Mouse (Mus musculus): Measurements from ENCODE around the gene Gm17545.
A peak's percentile ranks its signal among the peaks of the same experiment; 100 is the strongest.
"Not testable (repeated sequence)": the region's sequence is repeated elsewhere in the genome, so short reads cannot be mapped to it uniquely, and the experiment has no call there.

The Gm17545 gene

DNA sequence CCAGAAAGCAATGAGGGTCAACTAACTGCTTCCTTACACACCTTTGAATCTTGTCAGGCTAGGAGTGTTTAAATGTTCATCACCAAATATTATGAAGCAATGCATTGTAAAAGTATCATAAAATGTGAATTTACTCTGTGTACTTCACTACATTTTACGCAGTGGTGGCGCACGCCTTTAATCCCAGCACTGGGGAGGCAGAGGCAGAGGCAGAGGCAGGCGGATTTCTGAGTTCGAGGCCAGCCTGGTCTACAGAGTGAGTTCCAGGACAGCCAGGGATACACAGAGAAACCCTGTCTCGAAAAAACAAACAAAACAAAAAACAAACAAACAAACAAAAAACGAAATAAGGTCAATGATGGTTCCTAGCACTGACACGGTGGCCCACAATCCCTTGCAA lies at the start of gene Gm17545:
Gene Gm17545 (plus strand): TSS at position 301 of the 400 bp plus-strand sequence.
- DNase-seq = not testable (repeated sequence)

DNA sequence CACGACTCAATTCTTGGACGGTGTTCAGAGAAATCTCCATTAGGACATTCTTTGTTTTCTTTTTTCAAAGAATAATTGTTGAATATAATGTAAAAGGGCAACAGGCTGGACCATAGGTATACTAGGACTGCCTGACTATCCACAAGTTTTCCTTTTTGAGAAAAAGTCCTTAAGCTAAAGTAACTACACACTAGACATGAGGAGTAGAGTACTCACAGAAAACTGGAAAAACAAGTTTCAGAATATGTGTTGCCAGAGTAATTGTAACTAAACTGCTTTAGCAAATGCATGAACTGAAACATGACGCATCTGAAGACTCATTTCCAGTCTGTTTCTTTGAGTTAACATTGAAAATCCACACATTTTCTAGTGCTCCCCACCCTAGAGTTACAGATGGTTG lies 48.7 kb upstream of the Gm17545 start:
- no peak for DNase-seq

DNA sequence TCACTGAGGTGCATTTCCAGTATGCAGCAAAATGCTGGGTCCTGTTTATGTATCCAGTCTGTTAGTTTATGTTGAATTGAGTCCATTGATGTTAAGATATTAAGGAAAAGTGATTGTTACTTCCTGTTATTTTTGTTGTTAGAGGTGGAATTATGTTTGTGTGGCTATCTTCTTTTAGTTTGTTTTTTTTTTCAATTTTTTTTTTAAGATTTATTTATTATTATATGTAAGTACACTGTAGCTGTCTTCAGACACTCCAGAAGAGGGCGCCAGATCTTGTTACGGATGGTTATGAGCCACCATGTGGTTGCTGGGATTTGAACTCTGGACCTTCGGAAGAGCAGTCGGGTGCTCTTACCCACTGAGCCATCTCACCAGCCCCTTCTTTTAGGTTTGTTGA lies 46.5 kb upstream of the Gm17545 start:
- not testable (repeated sequence) for DNase-seq

GRCm38 (mm10) chr9:22408344-22408743 lies 45.7 kb upstream of the Gm17545 start:
- not testable (repeated sequence) for DNase-seq

DNA sequence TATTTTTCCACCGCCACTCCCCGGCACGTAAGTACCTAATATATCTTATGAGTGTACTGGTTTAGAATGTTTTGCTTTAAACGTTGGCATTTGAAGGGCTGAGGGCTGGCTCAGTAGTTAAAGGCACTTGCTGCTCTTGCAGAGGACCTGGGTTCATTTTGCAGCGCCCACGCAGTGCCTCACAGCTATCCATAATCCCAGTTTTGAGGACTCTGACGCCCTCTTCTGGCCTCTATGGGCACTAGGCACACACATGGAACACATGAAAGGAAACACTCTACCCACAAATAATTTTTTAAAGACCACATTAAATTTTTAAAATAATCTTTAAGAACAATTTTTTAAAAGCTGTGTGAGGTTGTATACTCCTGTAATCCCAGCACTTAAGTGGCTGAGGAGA lies 44.6 kb upstream of the Gm17545 start:
- DNase-seq = no peak

DNA sequence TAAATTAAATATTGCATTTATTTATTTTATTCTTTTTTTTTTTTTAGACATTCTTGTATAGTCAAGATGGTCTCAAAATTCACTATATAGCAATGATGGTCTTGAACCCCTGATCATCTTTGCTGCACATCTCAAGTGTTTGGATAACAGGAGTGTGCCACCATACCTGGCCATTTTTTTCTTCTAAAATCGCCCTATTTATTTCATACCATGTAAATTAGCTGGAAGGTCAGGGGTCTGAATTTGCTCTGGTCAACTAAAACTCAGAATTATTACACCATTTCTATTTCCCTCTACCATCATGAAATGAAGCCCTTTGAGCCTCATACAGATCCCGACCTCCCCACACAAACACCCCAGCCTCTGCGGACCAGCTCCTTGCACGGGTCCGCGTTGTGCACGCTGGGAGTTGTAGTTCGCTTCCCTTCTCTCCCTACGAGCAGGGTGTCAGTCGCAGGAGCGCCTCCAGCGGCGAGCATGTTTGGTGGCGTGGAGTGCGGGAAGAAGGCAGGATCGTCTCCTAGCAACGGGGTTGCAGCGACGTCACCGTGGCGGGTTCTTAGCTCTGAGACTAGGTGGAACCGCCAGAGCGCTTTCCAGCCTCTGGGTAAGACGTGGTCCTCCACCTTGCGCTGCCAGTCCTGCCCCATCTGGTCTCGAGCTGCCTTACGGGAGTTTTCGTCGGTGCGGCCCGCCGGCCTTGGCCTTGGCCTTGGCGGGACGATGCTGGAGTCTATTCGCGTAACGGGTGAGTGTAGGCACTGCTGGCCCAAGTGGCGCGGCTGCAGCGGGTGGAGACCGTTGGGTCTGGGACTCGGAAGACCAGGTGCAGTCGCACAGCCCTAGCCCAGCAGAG lies 42.9 kb upstream of the Gm17545 start, which contains the start of gene 9530077C05Rik:
Gene 9530077C05Rik (plus strand): TSS at position 512 of the 856 bp plus-strand sequence.
- DNase-seq = peak; percentile 98

DNA sequence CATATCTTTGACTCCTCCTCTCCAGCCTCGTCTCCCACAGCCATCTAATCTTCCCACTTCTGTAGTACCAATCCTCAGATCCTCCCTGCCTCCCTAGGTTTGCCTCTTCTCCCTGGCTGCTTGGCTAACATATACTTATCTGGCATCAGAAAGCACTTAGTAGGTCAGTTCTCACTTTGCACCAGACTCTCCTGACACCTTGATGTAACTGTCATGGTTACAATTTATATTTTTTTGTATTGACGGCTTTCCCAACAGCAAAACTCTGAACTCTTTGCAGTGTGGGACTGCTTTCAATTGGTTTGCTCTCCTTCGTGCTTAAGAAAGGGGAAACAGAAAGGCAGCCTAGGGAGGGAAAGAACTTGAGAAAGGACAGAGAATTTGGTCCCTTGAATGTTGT lies 37.9 kb upstream of the Gm17545 start:
- DNase-seq = no peak

DNA sequence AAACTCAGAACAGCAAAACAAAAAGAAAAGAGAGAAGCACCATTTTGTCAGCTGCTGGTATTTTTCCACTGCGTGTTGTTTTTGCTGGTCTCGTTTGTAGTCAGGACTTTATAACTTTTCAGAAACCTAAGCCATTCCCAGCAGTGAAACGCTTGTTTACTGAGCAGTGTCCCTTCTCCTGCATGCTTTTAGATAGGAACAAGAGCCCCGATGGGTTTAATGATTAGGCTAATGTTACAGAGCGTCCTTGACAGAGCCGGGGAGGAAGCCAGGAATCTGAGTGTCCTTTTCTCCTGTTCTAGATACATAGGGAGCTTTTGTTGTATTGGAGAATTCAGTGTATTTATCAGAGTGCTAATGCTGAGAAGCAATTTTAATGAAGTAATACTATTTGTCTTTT lies 36.5 kb upstream of the Gm17545 start:
- DNase-seq = no peak

DNA sequence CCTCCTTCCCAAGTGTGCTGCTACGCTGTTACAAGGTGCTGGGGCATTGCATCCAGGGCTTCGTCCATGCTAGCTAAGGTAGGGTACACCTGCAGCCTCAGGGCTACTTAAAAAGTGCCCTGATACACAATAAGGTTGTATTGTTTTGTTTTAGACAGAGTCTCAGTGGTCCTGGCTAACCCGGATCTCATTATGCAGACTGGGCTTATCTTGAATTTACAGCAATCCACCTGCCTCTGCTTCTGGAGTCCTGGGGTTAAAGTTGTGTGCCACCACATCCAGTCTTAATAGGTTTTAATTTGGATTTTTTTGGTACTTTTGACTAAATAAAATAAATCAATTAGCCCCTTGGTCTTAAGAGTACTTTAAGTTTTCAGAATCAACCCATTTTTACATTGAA lies 34.2 kb upstream of the Gm17545 start:
- no peak for DNase-seq

- no peak for DNase-seq
Observed at GRCm38 (mm10) chr9:22420491-22420890, 33.6 kb upstream of the Gm17545 start.

GRCm38 (mm10) chr9:22422559-22422958 lies 31.5 kb upstream of the Gm17545 start:
- no peak for DNase-seq

DNA sequence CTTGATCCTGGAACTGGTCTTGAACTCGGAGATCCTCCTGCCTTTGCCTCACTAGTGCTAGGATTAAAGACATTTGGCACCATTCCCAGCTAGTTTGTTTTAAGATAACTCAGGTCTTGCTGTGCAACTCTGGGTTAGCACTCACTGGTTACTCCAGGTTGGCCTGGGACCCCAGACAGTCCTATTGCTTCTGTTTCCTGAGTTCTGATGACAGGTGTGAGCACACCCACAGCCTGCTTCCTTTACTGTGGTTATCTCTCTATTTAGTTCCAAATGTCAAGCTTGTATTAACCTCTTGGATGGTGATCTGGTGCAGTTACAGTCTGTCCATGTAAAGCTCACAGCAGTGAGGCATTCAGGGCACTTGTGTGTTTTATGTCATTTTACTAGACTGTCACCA lies 30.6 kb upstream of the Gm17545 start:
- DNase-seq = no peak

DNA sequence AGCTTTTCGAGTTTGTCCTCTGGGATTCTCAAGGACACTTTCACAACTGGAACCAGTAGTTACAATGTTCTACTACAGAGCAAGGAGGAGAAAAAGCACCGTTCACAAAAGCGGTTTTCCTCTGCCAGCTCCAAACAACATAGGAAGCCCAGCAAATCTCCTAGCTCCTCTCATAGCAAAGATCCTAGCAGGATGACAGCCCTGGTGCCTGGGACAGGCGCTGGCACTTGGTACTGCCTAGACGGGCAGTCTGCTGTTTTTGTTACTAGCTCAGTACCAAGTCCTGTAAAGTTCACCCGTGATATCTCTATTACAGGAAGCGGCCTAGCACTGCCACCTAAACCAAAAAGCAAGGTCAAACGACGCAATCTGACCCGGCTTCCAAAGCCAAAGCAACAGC lies 29.9 kb upstream of the Gm17545 start:
- no peak for DNase-seq

DNA sequence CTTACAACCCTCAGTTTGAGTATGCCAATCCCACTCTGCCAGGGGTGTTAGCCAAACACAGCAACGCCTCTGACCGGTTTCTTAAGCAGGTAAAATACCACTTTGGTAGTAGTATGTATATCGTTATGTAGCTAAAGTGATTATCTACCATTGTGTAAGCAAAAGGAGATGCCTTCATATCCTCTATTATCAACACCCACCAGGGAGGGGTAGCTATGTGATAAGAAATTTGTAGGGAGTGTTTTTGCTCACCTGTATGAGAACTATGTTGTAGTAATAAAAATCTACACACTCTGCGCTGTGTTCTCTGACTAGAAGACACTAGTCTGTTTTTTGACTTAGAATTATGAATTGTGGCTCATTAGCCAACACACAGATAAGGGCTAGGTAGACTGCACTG lies 29.4 kb upstream of the Gm17545 start:
- DNase-seq = no peak

- no peak for DNase-seq
Observed at GRCm38 (mm10) chr9:22428028-22428665, 25.9 kb upstream of the Gm17545 start.

GRCm38 (mm10) chr9:22428666-22429410 lies 25.3 kb upstream of the Gm17545 start:
- DNase-seq = no peak

GRCm38 (mm10) chr9:22429533-22430241 lies 24.4 kb upstream of the Gm17545 start:
- no peak for DNase-seq

GRCm38 (mm10) chr9:22430315-22430840 lies 23.7 kb upstream of the Gm17545 start:
- no peak for DNase-seq

DNA sequence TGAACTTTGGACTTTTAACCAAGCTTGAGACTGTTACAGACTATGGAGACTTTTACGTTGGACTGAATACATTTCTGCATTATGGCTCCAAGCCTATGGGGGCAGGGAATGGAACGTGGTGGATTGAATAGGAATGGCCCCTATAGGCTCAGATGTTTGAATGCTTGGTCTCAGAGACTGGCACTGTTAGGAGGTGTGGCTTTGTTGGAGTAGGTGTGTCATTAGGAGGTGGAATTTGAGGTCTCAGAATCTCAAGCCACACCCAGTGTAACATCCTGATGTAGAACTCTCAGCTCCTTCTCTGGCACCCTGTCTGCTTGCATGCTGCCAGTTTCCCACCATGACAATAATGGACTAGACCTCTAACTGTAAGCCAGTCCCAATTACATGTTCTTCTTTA lies 20.9 kb upstream of the Gm17545 start:
- no peak for DNase-seq

- no peak for DNase-seq
Observed at GRCm38 (mm10) chr9:22434101-22434500, 20.0 kb upstream of the Gm17545 start.

DNA sequence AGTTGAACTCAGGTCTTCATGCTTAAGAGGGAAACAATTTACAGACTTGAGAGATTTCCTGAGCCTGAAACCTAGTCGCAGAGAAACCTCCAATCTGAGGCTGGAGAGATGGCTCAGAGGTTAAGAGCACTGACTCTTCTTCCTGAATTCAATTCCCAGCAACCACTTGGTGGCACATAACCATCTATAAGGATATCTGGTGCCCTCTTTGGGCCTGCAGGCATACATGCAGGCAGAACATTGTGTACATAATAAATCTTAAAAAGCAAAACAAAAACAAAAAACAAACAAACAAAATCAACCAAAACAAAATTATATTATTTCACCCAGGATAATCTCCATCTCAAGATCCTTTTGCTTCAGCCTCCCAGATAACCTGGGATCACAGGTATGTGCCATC lies 15.3 kb upstream of the Gm17545 start:
- DNase-seq = no peak

GRCm38 (mm10) chr9:22443157-22443556 lies 10.9 kb upstream of the Gm17545 start:
- no peak for DNase-seq

DNA sequence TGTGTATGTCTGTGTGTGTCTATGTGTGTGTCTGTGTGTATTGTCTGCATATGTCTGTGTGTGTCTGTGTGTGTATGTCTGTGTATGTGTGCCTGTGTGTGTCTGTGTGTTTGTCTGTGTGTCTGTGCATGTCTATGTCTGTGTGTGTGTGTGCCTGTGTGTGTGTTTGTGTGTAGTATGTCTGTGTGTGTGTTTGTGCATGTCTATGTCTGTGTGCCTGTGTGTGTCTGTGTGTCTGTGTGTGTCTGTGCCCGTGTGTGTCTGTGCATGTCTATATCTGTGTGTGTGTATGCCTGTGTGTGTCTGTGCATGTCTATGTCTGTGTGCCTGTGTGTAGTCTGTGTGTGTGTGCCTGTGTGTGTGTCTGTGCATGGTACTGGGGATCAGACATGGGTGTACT lies 9.0 kb upstream of the Gm17545 start:
- no peak for DNase-seq

Measured in right cerebral cortex, postnatal 14 days (tissue).